Mouse (Mus musculus) stomach, postnatal 0 days (tissue): ENCODE measurements around the gene Stag1. TPM values are rescaled to one million over a fixed set of nuclear protein-coding genes. Genes with fewer than 3 reads are reported as not detected.

ENCODE experiments used
- ATAC-seq: fragments of 200-750 bp; cut with Nextera tagmentation; 2 replicates; pipeline ENCODE4 v1.8.0; 2017; ENCODE audit not compliant: low FRiP score, low TSS enrichment
- DNase-seq: peaks from one replicate; pipeline ENCODE4 v3.0.0-alpha.2; 2016; ENCODE audit warnings: low spot score
- H3K27ac ChIP-seq: fragments of 300-500 bp; sonication (generic); replicated peaks from 2 replicates; pipeline ENCODE4 v1.5.1; 2014; ENCODE audit warnings: mild to moderate bottlenecking, control low read depth
- H3K27me3 ChIP-seq: fragments of 300-500 bp; sonication (generic); 2 replicates; pipeline ENCODE4 v1.6.1; 2014; ENCODE audit warnings: low read length; ENCODE audit not compliant: control insufficient read depth, insufficient read depth
- H3K36me3 ChIP-seq: fragments of 300-500 bp; sonication (generic); 2 replicates; pipeline ENCODE4 v1.6.1; 2014; ENCODE audit warnings: low read length, mixed read lengths; ENCODE audit not compliant: control insufficient read depth, insufficient read depth
- H3K4me1 ChIP-seq: fragments of 300-500 bp; sonication (generic); replicated peaks from 2 replicates; pipeline ENCODE4 v1.6.1; 2014; ENCODE audit warnings: antibody characterized with exemption; ENCODE audit not compliant: control insufficient read depth, insufficient read depth
- H3K4me2 ChIP-seq: fragments of 300-500 bp; sonication (generic); replicated peaks from 2 replicates; pipeline ENCODE4 v1.6.1; 2014; ENCODE audit warnings: low read depth, mild to moderate bottlenecking, control low read depth, moderate library complexity
- H3K4me3 ChIP-seq: fragments of 300-500 bp; sonication (generic); 2 replicates; pipeline ENCODE4 v1.5.1; 2014; ENCODE audit warnings: low read depth, low read length, control low read depth
- H3K9ac ChIP-seq: fragments of 300-500 bp; sonication (generic); 2 replicates; pipeline ENCODE4 v1.6.1; 2014; ENCODE audit warnings: mild to moderate bottlenecking, low read length, control low read depth, mixed read lengths
- H3K9me3 ChIP-seq: fragments of 300-500 bp; sonication (generic); 2 replicates; pipeline ENCODE4 v1.6.1; 2016; ENCODE audit warnings: low read length; ENCODE audit not compliant: control insufficient read depth
- CTCF ChIP-seq: IDR thresholded peaks from 2 replicates; pipeline ENCODE4 v1.5.1; 2016; ENCODE audit warnings: antibody characterized with exemption, low read depth, mild to moderate bottlenecking, moderate library complexity
- EP300 ChIP-seq: optimal IDR thresholded peaks from 2 replicates; pipeline ENCODE3; 2016; ENCODE audit warnings: antibody characterized with exemption
- WGBS: fragments of 180-500 bp; shearing (Covaris S2); extraction: QIAGEN DNeasy Blood & Tissue Kit; methylation state at CpG from one replicate; pipeline ENCODE4 v1.1.7; 2014; 5-methylcytosine and 5-hydroxymethylcytosine counted together
- polyA plus RNA-seq: library from polyadenylated mRNA; unstranded; fragments of >200 nt; fragmentation: Nextera tagmentation; extraction: Ambion mirVana; gene quantifications from 2 replicates; pipeline ENCODE4 v1.2.1, GENCODE M21; 2015

The Stag1 gene
- polyA plus RNA-seq, 1 experiment from 2014 or later, result 25.0 TPM

- DNase-seq, result peak; percentile 68
- no peaks in the 10 kb centered on the region for H3K27me3 ChIP-seq
- peak; percentile 73 for ATAC-seq
- peak overlapping the region; percentile 67 for H3K9ac ChIP-seq
- 11% methylated on average over 32 of the region's 32 CpGs for WGBS
- H3K4me2 ChIP-seq, result peak overlapping the region; percentile 95
- peak overlapping the region; percentile 61 for H3K4me3 ChIP-seq
- H3K9me3 ChIP-seq, result no peaks in the 10 kb centered on the region
- no peaks in the 10 kb centered on the region for H3K36me3 ChIP-seq
- H3K4me1 ChIP-seq, result 0 out of 2 replicates have a peak, but pooled peaks cover 2% of the 10 kb centered on the region
- peak overlapping the region; percentile 56 for H3K27ac ChIP-seq
- TF ChIP-seq EP300 (no peak), CTCF (peak; percentile 51)
Measured at GRCm38 (mm10) chr9:100569798-100570625, 27.6 kb upstream of the Stag1 start.

- Histone ChIP-seq H3K9me3 (no peaks in the 10 kb centered on the region), H3K27ac (peak within 1 kb of the TSS; percentile 56), H3K4me2 (peak within 1 kb of the TSS; percentile 95), H3K36me3 (no peaks in the 10 kb centered on the region), H3K4me1 (0 out of 2 replicates have a peak, but pooled peaks cover 2% of the 10 kb centered on the region), H3K27me3 (no peaks in the 10 kb centered on the region), H3K9ac (peak within 1 kb of the TSS; percentile 67), H3K4me3 (peak within 1 kb of the TSS; percentile 61)
- under 1% methylated on average over 54 of the region's 55 CpGs for WGBS
- peak; percentile 62 for DNase-seq
- TF ChIP-seq CTCF (no peak; the same call in 1 of the 2 replicates), EP300 (no peak)
- ATAC-seq, result peak; percentile 70
Measured at GRCm38 (mm10) chr9:100570626-100571233, 26.9 kb upstream of the Stag1 start, which contains the start of gene Slc35g2. Slc35g2 (minus strand) TSS chr9:100571090.

GRCm38 (mm10) chr9:100571511-100571910 lies 26.1 kb upstream of the Stag1 start:
- Histone ChIP-seq H3K27me3 (no peaks in the 10 kb centered on the region), H3K4me1 (0 out of 2 replicates have a peak, but pooled peaks cover 2% of the 10 kb centered on the region), H3K9me3 (no peaks in the 10 kb centered on the region), H3K27ac (no peak overlapping the region), H3K9ac (no peak overlapping the region), H3K4me3 (no peak overlapping the region), H3K4me2 (no peak overlapping the region), H3K36me3 (no peaks in the 10 kb centered on the region)
- whole genome bisulfite sequencing, result 83% methylated on average over 1 of the region's 1 CpGs
- no peak for TF ChIP-seq CTCF
- no peak for TF ChIP-seq EP300
- no peak for ATAC-seq
- no peak for DNase-seq

- WGBS, result 65% methylated on average over 2 of the region's 2 CpGs
- no peak for DNase-seq
- Histone ChIP-seq H3K9ac (no peak overlapping the region), H3K9me3 (no peaks in the 10 kb centered on the region), H3K4me1 (0 out of 2 replicates have a peak, but pooled peaks cover 2% of the 10 kb centered on the region), H3K27me3 (no peaks in the 10 kb centered on the region), H3K4me3 (no peak overlapping the region), H3K36me3 (no peaks in the 10 kb centered on the region), H3K4me2 (no peak overlapping the region), H3K27ac (no peak overlapping the region)
- ATAC-seq, result no peak
- TF ChIP-seq CTCF (no peak), EP300 (no peak)
Measured at GRCm38 (mm10) chr9:100573300-100573699, 24.3 kb upstream of the Stag1 start.

- Histone ChIP-seq H3K4me1 (0 out of 2 replicates have a peak, but pooled peaks cover 2% of the 10 kb centered on the region), H3K36me3 (no peaks in the 10 kb centered on the region), H3K27me3 (no peaks in the 10 kb centered on the region), H3K9ac (no peak overlapping the region), H3K27ac (no peak overlapping the region), H3K4me2 (no peak overlapping the region), H3K4me3 (no peak overlapping the region), H3K9me3 (no peaks in the 10 kb centered on the region)
- whole genome bisulfite sequencing, result 35% methylated on average over 5 of the region's 5 CpGs
- ATAC-seq, result no peak
- TF ChIP-seq CTCF, result no peak
- no peak for TF ChIP-seq EP300
- DNase-seq, result no peak
Measured at GRCm38 (mm10) chr9:100573942-100574341, 23.7 kb upstream of the Stag1 start.
